Mouse (Mus musculus): Measurements from ENCODE around the gene Pter.

Gene Pter

GRCm38 (mm10) chr2:13009261-13009972, 85.6 kb downstream of the Pter start:
- peak in 1 of 2 experiments; percentile 7 for DNase-seq

GRCm38 (mm10) chr2:13010030-13010459, 86.2 kb downstream of the Pter start:
- peak; percentile 8 to 11 for DNase-seq

GRCm38 (mm10) chr2:13010460-13011341, 86.9 kb downstream of the Pter start:
- peak; percentile 40 to 51 for DNase-seq

- peak; percentile 20 to 48 for DNase-seq
Observed at GRCm38 (mm10) chr2:13011472-13011871, 87.6 kb downstream of the Pter start, which contains the start of gene C1ql3. TSS of gene C1ql3 (minus strand) at chr2:13011806.

- DNase-seq: no peak
Observed at GRCm38 (mm10) chr2:13011973-13012372, 88.1 kb downstream of the Pter start.

- no peak for DNase-seq
Observed at GRCm38 (mm10) chr2:13018382-13018781, 94.5 kb downstream of the Pter start.

GRCm38 (mm10) chr2:13018861-13019260, 95.0 kb downstream of the Pter start:
- no peak for DNase-seq

GRCm38 (mm10) chr2:13038772-13039171, 114.9 kb downstream of the Pter start:
- DNase-seq: no peak

GRCm38 (mm10) chr2:13039785-13040184, 115.9 kb downstream of the Pter start:
- DNase-seq: no peak

- no peak for DNase-seq
Observed at GRCm38 (mm10) chr2:13044555-13044954, 120.7 kb downstream of the Pter start.

GRCm38 (mm10) chr2:13048649-13049048, 124.8 kb downstream of the Pter start:
- no peak for DNase-seq
